Mouse (Mus musculus): Measurements from ENCODE around the gene Adora1. TPM values are rescaled to one million over a fixed set of nuclear protein-coding genes. Genes with fewer than 3 reads are reported as not detected.
"Not testable (repeated sequence)": the region's sequence is repeated elsewhere in the genome, so short reads cannot be mapped to it uniquely, and the experiment has no call there.

The Adora1 gene
- total RNA-seq (2022) = 100 to 1,000 TPM; 162 to 296 (median 242) TPM

- DNase-seq = no peak
These were observed at the start of gene Adora1 for GRCm38 (mm10) chr1:134235391-134235921. TSS of gene Adora1 (minus strand) at chr1:134235431.

DNA sequence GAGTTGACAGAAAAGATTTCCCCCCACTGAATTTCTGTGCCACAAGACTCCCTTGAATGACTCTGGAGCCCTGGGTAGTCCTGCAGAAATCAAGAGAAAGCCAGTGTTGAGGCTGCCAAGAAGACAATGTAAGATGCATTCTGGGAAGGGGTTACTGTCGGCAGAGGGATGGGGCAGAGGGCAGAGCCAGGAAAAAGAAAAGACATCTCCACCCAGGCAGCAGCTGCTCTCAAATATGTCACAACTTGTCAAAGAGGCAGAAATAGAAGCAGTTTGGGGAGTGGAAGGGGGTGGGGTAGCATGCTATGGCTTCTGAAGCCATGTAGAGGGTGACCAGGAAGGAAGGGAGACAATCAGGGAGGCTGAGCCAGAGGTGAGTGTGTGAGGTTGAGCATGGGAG, 47.9 kb upstream of the Adora1 start:
- no peak for DNase-seq

GRCm38 (mm10) chr1:134282342-134282741, 47.1 kb upstream of the Adora1 start:
- DNase-seq = no peak

DNA sequence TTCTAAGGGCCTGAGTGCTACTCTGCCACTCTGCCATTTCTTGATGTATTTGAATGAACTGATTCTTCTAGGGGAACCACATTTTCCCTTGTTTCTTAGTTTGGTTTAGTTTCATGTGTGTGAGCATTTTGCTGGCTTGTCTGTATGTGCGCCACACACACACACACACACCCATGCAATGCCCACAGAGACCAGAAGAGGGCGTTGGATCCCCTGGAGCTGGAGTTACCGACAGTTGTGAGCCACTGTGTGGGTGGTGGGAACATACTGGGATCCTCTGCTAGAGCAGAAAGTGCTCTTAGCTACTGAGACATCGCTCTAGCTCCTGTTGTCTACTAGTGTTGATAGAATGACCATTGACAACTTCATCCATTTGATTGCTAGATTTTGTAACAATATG, 46.3 kb upstream of the Adora1 start:
- no peak for DNase-seq

DNA sequence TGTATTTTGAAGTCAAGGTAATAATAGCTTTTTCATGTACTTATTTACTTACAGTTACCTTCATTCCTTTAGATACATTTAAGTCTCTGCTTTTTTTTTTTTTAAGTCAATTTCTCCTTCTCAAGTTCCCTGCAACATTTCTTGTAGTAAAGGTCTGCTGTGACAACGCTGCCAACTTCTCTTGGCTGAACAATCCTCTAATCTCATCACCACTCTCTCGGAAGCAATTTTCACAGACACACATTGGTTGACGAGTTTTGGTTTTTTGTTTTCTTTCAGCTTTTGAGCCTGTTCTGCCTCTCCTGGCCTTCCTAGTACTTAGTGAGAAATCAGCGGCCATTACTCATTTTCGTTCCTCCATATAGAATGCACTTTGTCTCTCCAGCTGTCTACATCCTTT, 44.9 kb upstream of the Adora1 start:
- DNase-seq = no peak

DNA sequence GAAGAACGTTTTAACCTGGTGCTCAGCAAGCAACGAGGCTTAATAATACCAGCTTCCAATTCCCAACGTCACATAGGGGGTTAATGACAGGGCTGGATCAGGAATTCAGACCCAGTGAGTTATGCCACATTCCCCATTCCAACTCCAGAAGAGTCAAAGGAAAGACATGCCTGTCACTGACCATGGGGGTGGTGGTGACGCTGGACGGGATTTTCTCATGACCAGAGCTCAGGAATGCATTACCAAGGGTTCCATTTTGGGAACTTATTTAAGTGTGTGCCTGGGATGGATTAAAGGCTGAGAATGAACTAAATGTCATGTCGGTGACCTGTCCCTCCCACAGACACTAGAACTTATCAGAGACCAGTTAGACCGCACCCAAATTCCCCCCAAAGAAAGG, 41.6 kb upstream of the Adora1 start:
- no peak for DNase-seq

DNA sequence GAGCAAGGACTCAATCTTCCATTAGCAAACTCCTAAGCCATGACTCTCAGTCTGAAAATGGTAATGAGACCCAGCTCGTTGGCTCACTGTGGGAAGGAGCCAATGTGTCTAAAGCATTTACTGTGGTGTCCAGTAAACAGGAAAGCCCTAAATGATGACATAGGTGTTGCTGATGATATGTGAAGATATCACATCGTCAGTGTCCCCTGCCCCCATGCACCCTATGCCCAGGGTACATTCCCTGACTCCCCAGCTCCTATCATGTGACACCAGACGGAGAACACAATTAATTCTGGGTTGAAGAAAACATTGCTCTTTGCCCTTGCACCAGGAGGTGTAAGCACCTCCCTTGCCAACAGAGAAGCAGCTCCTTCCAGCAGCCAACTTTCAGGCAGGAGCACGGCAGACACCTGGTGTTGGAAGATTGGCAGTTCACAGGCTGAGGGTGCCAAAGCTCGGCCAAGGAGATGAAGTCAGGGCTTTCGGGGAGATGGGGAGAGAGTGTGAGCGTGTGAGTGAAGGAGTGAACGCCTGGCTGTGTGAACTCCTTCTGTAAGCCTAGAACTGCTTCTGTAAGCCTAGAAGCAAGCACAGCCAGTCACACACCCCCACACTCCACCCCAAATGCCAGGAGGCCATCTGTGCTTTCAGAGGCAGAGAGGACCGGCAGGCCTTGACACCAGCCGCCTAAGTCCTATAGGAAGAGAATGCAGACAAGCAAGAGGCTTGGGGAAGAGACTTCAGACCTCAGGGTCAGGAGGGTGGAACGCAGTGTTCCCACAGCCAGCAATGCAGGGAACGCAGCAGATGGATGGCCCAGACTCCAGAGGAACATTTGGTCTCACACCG, 40.6 kb upstream of the Adora1 start:
- DNase-seq = no peak

- DNase-seq = no peak
These were observed 39.3 kb upstream of the Adora1 start for GRCm38 (mm10) chr1:134274483-134274920.

DNA sequence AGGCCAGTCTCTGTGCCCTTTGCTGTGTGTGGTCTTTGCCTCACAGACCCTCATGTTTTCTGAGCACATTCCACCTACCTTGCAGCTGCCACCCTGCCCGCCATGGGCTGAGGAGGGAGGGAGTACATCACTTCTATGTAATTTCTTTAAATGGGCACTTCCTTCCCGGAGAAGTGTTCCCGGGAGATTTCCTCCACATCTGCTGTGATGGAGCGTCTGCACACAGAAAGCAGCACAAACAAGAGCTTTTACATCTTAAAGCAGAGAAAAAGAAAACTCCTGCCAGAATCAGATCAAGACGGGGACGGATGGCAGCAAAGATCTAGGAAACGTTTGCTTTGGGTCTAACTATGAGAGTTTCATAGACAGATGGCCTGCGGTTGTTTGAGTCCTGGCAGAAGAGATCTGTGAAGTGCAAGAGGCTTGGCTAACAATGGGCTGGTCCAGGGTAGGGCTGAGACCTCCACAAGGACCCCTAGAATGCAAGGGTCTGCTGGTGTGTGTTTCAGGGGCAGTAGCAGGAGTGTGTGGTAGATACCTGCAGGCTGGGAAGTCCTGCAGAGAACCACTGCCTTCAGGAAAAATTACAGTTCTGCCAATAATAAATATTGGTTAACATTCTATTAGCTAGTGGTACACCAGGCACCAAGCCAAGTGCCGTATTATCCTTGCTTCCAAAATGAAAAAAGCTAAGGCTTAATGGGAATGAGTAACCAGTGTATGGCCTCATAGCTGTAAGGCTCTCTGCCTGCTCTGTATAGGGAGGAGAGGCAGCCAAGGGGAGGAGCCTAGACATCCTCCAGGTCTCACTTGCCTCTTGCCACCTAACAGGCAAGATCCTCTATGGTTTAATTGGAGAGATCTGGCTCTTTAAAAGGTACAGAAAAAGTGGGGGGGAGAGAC, 38.5 kb upstream of the Adora1 start:
- no peak for DNase-seq

DNA sequence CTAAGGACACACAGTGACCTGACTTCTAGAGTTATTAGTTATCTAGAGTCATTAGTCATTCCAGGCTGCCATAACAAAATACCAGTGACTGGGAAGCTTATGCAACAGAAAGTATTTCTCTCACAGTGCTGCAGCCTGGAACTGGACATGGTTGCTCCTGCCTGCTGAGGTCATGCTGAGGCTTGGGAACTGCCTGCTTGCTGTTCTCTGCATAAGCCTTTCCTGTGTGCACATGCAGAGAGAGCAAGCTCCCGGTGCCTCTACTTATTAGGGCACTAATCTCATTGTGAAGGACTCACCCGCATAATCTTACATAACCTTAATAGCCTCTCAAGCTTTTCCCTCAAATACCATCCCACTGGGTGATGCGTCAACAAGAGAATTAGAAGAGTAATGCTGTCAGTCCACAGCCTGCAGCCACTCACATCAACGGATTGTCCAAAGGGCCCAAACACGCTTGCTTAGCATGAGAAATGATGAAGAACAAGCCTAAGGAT, 37.6 kb upstream of the Adora1 start:
- DNase-seq = no peak

DNA sequence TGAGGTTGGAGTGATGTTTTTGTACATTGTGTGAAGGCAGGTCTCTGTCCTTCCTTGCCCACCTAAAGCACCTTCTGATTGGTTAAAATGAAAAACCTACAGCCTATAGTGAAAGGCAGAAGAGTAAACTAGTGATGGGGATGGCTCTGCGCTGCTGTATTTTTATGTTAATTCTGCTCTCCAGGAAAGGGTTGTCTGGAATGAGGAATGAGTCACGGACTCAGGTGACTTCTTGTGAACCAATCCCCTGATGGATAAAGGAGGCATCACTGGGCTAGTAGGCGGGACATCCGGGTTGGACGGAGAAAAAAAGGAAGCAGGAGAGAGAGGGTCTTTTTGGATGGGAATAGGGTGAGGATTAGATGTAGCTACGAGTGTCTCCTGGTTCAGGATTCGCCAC, 34.8 kb upstream of the Adora1 start:
- DNase-seq = no peak

DNA sequence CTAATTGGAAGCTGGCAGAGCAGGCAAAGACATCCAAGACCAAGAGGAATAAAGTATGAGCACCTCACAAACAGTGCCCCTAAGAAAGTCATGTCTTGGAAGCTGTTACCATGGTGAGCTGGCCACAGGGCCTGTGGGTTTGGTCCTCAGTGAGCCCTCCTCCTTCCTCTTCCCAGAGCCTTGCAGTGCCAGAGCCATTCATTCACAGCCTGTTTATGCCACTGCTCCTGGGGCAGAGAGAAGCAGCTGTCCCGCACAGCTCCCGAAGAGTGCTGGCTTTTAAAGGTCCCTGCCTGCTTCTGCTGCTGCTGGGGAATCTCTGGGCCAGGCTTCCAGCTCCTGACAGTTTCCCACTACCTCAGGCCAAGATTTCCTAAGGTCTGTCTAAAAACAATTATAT, 30.6 kb upstream of the Adora1 start:
- DNase-seq = no peak

DNA sequence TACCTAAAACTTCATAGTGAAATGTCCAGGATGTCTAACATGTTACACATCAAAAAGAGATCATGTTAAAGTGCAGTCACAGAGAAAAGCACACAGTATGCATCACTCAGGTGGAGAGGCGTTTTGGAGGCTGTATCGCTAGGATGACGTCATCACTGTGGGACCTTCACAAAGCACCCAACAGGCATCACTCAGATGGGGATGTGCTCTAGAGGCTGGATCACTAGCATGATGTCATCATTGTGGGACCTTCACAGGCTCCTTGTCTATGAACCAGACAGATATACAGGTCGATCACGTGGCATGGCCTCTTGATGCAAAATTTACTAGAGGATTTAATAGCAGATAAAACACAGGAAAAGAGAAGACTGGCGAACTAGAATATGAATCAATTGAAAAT, 29.1 kb upstream of the Adora1 start:
- no peak for DNase-seq

GRCm38 (mm10) chr1:134249681-134250080, 14.4 kb upstream of the Adora1 start:
- DNase-seq = not testable (repeated sequence)

DNA sequence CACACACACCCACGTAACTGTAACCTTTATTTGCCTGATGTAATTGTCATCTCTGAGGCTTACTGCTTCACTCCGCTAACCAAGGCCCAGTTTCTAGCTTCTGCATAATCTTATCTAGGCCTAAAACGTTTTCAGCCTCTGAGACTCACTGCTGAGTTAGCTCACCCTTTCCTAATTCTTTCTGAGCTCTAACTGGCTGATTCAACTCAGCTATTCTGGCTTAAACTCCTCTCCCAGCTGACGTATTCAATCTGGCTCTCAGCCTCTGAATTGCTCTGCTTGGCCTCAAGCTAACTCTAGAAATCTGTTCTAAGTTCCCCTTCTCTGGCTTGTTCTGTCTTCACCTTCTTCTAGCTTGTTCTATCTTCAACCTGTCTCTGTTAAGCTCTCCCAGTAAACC, 11.4 kb upstream of the Adora1 start:
- DNase-seq = no peak

- DNase-seq = no peak
These were observed 9.9 kb upstream of the Adora1 start for GRCm38 (mm10) chr1:134245004-134245717.

GRCm38 (mm10) chr1:134243948-134244914, 9.0 kb upstream of the Adora1 start:
- peak; percentile 86 for DNase-seq

DNA sequence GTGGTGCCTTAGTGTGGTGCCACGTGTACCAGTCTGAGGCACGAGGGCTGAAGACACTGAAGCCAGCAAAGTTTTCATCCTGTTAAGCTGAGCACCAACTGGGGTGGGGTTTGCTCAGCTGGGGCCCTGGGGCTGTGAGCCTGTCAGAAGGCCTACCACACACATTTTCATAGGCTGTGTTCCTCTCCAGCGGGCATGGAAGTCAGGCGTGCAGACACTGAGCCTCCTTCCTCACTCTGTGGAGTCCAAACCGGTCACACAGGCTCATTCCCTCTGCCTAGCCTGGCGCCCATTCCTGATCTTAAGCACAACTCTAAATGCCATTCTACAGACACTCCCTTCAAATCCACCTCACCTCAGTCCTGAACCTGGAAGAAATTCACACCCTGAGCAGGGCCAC, 8.3 kb upstream of the Adora1 start:
- DNase-seq = no peak

DNA sequence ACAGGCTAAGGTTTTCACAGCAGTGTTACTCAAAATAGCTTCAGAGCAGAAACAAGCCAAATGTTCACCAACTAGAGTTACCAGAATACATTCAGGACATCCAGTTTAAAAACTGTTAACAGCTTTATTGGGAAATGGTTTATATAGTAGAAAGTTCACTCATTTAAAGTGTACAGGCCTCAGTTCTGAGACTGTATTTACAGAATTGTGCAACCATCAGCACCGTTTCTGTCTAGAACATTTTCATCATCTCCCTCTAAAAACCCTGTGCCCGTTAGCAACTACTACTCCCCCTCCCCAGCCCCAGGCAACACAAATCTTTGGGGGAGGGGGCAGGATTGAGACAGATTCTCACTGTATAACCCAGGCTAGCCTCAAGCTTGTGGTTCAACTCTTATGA, 7.1 kb upstream of the Adora1 start:
- DNase-seq = no peak

DNA sequence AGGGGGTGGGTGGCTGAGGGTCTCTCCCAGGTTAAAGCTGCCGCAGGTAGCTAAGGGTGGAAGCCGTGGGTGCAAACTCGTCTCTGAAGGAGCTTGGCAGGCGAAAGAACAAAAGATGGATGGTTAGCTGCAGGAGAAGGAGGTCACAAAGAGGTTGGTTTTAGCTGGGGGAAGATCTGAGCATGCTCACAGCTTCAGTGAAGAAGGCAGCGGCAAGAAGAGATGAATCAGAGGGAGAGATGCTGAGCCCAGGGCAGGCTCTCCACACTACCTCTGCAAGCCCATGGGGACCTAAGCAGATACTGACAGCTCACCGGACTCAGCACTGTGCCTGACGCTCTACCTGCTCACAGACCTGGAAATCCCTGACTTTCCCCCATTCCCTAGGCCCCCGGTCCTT, 6.1 kb upstream of the Adora1 start:
- no peak for DNase-seq

- no peak for DNase-seq
These were observed 5.5 kb upstream of the Adora1 start for GRCm38 (mm10) chr1:134240701-134241100.
